Mouse (Mus musculus): ENCODE data around the gene Olfr1396.
"Not testable (repeated sequence)": the region's sequence is repeated elsewhere in the genome, so short reads cannot be mapped to it uniquely, and the experiment has no call there.

The Olfr1396 gene

DNA sequence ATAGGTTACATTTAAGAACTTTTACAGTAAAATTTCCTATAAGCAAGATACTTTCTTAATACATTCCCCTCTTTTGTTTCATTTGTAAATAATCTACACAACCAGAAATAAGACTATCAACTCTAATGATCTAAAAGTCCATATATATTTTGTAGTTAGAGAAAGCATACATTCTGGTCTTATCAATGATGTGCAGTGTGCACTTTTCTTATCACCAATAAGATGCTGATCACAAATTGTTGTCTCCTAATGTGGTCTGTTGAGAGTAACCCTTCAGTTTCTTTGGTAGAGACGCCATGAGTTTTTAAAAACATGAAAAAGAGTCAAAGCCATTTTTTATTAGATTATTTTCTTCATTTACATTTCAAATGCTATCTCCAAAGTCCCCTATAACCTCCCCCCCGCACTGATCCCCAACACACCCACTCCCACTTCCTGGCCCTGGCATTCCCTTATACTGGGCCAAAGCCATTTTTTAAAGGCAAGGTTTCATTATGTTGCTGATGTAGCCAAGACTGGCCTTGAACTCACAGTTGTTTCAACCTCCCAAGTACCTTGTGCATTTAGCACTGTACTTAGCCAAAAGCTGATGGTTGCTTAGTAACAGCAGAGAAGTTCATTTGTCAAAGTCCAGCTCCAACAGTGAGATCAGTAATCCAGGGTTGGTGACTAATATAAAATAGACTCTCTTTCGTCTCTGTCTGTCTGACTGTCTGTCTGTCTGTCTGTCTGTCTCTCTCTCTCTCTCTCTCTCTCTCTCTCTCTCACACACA, 24.8 kb downstream of the Olfr1396 start:
- no peak for DNase-seq (ENCODE audit: low spot score)

DNA sequence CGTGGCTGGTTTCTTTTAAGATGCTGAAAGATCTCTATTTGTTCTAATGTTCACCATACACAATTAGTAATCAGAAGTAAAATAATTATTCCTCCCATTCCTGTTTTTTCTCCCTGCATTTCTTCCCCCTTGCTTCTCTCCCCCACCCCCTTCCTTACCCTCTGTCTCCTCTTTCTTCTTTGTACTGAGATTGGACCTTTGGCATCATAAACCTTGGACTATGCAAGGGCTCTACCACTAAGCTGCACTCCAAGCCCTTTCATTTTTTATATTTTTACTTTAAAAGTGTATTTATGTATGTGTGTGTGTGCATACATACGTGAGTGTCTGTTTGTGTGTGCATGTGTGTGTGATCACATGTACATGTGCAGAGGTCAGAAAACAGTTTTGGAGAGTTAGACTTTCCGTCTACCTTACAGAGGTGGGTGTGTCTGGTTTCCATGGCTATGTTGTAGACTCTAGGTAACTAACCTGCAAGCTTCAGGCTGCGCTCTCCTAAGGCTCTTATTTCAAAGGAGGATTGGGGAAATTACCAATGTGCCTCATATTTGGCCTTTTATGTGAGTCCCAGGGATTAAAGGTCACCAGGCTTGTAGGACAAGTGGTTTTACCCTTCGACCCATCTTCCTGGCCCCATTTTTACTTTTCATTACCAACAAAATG, 25.6 kb downstream of the Olfr1396 start:
- no peak for DNase-seq (ENCODE audit: low spot score)

DNA sequence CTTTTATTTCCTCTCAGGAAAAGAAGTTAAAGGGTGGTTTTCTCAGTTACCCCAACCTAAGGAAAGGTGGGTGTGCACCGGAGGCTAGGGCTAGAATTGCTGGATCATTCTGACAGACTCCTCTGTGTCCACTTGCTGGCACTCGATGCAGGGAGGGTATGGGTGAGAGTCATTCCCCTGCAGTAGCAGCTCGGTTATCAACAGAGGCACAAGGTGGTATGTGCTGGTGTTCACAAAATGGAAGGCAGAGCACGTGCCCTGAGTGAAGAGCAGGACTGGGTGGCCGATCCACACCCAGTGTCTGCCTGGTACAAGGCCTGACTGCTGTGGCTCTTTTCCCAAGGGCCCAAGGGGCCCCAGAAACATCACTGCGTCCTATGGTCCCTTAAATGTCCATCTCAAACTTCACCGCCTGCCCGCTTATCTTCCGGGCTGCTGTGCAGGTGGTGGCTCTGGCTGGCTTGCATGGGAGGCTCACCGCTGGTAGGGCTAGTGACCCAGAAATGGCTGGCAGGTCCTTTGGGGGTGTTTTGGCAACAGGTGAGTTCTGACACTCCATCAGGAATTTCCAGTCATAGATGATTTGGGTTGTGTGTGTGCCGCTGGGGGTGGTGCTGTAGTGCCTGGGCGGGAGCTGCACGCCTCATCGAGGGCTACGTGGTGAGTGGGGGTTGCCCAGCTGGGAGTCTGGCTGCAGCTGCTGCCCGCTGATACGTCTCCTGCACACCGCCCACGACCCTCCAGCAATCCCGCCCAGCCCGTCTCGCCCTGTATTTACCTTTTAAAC, 26.7 kb downstream of the Olfr1396 start:
- no peak for DNase-seq (ENCODE audit: low spot score)

DNA sequence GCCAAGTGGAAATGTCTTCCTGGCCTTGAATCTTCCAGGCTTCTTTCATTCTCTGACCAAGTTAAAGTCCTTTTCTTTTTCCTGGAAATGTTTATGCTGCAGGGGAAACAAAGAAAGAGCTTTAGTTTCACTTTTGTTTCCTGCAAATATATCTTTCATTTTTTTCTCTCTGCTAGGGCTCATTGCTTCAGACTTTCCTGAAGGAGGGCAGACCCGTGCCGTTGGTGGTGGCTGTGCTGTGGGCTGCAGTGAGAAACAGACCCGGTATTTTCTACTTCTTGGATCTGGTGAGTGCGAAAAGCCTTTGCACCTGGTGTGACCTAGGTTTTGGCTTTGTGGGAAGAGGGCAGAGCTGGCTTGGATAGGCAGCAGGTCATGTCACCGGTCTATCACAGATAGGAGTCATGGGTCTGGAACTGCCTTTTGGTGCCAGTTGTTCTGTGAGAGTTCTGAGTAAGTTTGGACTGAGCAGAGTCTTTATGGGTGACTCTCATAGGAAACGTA, 27.8 kb downstream of the Olfr1396 start:
- no peak for DNase-seq (ENCODE audit: low spot score)

DNA sequence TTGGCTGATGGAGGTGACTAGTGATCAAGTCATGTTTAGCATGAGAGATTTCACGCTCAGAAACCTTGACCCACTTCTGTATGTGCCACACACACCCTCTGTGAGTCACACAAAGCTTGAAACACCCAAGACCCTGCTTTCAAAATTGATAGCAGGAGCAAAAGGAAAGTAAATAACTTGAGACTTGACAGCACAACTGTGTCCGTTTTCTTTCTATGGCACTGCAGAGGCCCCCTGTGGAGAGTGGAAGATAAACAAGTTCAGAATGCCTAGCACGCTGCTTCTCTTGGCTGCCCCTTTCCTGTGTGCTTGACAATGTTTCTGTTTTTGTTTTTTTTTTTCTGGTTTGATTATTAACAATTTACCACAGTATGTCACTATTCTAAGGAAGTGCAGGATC, 29.8 kb downstream of the Olfr1396 start:
- DNase-seq (ENCODE audit: low spot score), result no peak

DNA sequence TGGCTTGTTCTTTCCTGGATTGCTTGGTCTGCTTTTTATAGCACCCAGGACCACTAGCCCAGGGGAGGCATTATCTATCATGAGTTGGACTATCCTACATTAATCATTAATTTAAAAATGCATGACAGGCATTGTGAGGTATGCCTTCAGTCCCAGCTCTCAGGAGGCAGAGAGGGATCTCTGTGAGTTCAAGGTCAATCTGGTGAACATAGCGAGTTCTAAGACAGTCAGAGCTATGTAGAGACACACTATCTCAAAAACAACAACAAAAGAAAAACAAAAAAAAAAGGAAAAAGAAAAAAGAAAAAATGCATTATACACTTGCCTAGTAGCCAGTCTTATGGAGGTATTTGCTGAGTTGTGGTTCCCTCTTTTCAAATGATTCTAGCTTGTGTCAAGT, 30.3 kb downstream of the Olfr1396 start:
- no peak for DNase-seq (ENCODE audit: low spot score)

DNA sequence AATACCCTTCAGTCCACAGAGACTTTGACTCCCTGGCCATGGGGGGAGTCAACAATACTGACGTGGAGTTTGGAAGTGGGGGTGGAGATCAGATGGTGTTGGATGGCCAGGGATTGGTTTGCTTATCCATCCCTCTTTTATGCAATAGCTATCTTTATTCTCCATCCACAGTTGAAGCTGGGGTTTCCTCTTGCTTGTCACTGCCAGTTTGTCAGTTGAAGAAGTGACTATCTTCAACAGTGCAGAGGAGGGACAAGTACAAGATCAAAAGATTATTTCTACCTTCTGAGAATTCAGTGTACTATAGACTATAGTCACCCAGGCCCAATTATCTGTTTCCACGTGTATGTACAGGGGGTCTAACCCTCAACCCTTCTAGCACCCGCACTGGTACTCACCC, 30.9 kb downstream of the Olfr1396 start:
- no peak for DNase-seq (ENCODE audit: low spot score)

DNA sequence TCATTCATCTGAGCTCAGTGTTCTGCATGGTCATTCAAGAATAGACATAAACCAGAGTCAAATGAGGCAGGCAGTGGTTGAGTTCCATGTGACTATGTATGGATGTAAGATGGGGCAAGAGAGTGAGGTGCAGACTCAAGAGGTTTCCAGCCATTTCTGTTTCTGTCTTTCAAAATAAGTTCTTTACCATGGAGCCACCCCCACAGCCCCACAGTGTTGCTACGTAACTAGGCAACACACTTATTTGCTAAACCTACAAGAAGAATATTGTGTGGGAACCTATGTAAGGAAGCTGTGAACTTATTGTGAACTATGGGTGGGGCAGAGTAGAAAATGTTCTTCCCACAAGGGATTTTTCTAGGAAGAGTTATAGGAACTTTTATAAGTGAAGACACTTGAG, 31.5 kb downstream of the Olfr1396 start:
- DNase-seq (ENCODE audit: low spot score), result no peak

DNA sequence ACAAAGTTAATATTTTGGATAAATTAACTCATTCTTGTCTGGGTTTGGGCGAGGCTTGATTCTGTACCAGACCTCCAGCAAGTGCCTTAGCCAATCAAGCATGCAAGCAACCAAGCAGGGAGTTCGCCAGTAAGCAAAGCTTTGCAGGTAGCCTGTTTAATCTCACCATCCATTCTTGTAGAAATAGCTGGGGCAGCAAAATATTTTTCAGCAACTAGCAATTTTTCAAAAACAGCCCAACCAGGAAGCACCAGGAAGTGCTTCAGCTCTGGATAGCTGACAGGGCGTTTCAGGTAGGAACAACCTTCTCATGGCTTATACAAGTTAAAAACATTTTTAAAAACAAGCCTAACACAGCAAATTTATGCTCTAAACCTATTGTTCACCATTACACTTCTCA, 32.8 kb downstream of the Olfr1396 start:
- DNase-seq (ENCODE audit: low spot score), result no peak

DNA sequence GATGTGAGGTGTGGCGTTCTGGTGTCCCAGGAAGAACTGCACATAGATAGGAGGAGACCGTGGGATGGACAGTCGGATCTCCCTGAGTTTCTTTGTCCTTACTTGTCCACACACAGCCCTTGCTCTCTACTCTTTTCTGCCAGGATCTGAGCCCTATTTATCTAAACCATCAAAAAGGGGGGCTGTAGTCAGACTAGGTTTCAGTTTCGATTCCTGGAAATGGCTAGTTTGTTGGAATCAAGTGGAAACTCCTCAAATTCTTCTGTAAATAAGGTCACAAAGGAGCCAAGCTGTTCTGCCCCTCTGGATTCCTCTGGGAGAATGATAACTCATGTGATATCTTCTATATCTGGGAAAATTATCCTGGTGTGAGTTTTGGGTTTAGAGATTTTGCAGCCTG, 33.3 kb downstream of the Olfr1396 start:
- no peak for DNase-seq (ENCODE audit: low spot score)

DNA sequence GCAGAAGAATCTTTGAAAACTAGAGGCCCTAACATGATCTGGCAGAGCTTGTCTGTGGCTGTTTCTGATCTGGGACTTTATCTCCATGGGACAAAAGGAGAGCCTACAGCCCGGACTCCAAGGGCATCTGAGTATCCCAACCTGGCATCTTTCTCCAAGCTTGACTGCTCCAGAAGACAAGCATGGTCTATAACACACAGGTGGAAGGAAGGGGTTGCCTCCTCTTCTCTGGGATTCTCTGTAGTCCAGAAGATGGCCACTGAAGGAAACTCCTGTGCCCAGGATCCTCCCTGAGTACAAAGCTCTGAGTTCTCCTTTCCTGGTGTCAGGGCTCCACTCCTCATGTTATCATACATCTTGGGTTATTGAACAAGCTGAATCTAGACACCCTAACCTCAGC, 34.0 kb downstream of the Olfr1396 start:
- no peak for DNase-seq (ENCODE audit: low spot score)

DNA sequence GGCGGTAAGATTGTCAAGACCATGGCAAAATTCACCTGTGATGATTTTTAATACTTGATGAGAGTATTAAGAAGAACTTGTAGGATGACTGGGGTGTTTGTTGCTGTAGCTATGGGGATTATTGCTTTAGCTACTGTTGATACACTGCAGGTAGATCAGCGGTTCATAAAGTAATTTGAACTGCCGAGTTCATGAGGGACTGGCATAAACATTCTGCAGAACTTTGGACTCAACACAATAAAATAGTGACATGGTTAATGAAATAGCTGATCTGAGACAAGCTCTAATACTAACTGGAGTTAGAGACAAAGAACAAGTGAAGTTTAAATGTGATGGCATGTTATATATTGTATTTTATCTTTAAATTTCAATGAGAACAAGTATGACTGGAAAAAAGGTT, 36.0 kb downstream of the Olfr1396 start:
- DNase-seq (ENCODE audit: low spot score), result no peak

DNA sequence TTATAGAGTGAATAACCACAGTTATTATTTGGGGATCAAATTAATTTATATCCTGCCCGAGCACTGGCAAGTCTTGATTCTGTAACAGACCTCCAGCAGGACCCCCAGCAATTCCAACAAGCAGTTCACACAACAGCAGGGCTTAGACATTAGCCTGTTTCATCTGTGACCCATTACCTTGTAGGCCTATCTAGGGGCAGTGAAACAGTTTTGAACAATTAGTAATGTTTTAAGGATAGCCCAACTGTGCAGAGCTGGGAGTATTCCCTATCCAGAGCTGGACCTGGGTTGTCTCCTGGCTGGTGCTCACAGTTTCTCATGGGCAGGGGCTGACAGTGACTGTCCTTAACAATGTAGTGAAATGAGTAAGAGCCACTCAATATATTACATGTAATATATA, 37.7 kb downstream of the Olfr1396 start:
- no peak for DNase-seq (ENCODE audit: low spot score)

DNA sequence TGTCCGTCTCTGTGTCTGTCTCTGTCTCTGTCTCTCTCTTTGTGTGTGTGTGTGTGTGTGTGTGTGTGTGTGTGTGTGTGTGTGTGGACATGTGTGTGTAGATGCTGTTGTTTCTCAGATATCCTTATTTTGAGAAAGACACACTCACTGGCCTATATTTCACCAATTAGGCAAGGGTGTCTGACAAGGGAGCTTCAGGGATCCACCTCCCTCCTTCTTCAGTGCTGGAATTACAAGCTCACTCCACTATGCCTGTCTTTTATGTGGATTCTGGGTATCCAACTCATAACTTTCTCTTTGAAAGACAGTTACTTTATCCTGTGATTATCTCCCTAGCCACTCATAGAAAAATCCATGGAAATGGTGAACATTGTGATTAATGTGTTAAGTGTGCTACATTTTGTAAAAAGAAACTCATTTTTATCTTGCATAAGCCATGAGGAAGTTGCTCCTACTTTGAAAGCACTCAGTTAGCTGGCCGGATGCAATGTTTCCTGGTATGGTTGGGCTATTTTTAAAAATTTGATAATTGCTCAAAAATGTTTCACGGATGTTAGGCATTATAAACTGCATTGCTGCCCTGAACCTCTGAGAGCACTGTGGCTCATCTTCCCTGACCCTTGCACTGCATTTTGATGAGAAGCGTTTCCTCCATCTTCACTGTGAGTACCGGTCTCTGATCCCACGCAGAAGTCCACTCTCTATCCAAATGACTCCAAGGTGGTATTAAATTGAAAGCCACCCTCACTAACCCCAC, 38.5 kb downstream of the Olfr1396 start, which contains the start of gene Ifi47:
Gene Ifi47 (plus strand): TSS at position 587 of the 757 bp plus-strand sequence.
- DNase-seq (ENCODE audit: low spot score), result not testable (repeated sequence)

DNA sequence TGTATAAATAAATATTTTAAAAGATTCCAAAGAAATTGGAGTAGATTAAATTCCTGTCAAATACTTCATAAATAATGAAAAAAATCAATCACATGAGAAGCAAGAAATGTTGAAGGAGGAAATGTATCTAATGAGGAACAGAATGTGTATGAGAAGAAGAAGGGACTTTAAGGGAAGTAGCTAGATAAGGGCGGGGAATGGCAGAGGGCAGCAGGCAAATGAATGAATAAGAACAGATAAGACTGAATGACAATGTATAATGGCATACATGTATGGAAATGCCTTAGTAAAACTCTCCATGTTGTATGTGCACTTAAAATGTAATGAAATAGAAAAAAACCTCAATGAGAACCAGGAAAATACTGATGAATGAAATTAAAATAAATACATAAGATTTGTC, 46.3 kb downstream of the Olfr1396 start:
- no peak for DNase-seq (ENCODE audit: low spot score)

DNA sequence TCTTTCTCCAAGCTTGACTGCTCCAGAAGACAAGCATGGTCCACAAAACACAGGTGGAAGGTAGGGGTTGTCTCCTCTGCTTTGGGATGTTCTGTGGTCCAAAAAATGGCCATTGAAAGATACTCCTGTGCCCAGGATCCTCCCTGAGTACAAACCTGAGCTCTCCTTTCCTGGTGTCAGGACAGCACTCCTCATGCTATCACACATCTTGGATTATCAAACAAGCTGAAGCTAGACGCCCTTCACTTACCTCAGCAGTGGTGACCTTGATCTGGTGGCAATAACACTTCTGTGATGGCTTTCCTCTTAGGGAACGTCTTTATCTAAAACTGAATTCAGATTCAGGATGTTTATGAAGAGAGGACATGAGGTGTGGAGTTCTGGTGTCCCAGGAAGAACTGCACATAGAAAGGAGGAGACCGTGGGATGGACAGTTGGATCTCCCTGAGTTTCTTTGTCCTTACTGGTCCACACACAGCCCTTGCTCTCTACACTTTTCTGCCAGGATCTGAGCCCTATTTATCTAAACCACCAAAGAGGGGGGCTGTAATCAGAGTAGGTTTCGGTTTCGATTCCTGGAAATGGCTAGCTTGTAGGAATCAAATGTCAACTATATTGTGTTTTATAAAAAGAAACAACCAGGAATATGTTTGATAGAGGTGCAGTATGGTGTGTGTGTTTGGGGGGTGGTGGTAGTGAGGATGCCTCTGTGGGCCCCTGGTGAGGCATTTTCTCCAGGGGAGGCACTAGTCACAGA, 50.8 kb downstream of the Olfr1396 start, which contains the start of gene Tgtp2:
Gene Tgtp2 (minus strand): TSS at position 494 of the 757 bp plus-strand sequence.
- not testable (repeated sequence) for DNase-seq (ENCODE audit: low spot score)

DNA sequence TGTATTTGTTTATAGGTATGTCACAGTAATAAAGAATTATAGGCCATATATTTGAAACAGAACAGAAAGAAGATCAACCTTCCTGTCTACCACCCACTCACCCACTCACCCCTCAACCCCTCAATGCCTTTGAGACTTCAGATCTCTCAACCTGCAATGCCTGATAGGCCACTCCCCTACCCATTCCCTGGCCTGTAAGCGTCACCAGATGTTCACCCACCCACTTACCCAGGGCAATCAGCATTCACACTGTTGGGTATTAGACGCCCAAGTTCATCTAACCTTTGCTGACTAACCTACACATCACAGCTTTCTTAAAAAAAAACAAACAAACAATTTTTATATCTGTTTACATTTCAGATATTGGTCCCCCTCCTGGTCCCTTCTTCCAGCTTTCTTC, 52.8 kb downstream of the Olfr1396 start:
- not testable (repeated sequence) for DNase-seq (ENCODE audit: low spot score)

DNA sequence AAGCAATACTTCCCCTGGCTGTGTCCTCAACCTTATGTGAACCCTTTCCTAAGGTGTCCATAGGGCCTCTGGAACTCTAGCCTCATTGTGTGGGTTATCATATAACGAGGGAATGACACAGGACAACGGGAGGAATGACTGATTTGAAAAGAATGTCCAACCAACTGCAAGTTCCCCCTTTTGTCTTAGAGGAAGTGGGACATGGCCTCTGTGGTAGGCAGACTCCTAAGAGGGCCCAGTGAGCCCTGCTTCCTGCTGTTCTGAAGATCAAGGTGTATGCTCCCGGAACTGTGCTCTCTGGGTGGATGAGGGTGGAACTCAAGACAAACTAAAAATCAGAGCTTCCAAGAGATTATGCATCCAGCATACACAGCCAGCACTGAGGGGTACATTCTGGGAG, 54.6 kb downstream of the Olfr1396 start:
- not testable (repeated sequence) for DNase-seq (ENCODE audit: low spot score)
